In the genomic region with DNA sequence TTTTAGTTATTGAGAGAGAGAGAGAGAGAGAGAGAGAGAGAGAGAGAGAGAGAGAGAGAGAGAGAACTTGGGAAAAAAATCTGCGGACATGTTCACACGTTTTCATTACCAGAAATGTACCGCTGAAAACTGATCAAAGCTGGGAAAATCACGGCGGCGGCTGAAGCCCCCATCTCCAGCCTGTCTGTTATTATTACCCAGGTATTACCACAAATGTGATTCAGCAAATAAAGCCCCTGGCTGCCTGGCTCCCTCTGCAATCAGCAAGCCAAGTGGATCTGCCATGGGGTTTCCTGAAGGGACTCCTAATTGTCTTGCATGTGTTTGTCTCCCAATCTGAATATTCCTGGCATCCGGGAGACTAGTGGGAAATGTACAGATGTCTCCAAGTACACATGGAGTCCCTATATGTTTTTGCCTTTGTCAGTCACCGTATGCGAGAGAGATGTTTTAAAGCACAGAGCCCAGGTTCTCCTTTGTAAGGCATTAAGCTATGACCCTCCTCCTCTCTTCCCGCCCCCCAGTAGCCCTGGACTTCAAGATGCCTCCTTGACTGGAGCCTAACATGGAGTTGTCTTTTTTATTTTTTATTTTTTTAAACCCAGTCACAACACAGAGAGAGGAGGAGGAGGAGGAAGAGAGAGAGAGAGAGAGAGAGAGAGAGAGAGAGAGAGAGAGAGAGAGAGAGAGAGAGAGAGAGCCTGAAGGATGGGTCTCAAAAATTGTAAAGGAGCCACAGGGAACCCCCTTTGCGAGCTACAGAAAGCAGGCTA, we compare ENCODE assay signal across 10 mouse cellular contexts. TPM values are rescaled to one million over a fixed set of nuclear protein-coding genes. Genes with fewer than 3 reads are reported as not detected.
DNase-seq lines count a peak whose midpoint lies in the region; ATAC-seq and TF ChIP-seq lines count a peak whose summit lies in the region.
"Had no signal": no experiment of that assay in that cellular context is flagged by ENCODE, and none has a peak within 500 bp of the region (broad histone marks: within the 10 kb centered on the region; RNA-seq: fewer than 3 reads in every experiment).

Gene Zfhx3 (plus strand): TSS at position 723 of the 773 bp plus-strand sequence.

- TF ChIP-seq CTCF in lung, embryonic 14.5 days (IDR thresholded peaks at IDR 0.05; ENCODE audit: low read depth): no peak
- no peak for TF ChIP-seq CTCF in intestine, postnatal 0 days (IDR thresholded peaks at IDR 0.05; ENCODE audit: low read depth)
- no peak for TF ChIP-seq CTCF in stomach, postnatal 0 days (IDR thresholded peaks at IDR 0.05; ENCODE audit: low read depth)

- H3K27me3 ChIP-seq in lung, embryonic 14.5 days (ENCODE audit: insufficient read depth, low read length): peaks cover 12% of the 10 kb centered on the region; the same call in 1 of the 2 replicates
- peaks cover 19% of the 10 kb centered on the region for H3K27me3 ChIP-seq in forebrain, embryonic 13.5 days
- peaks cover 30% of the 10 kb centered on the region; the same call in 1 of the 2 replicates for H3K27me3 ChIP-seq in intestine, postnatal 0 days (replicated peaks; ENCODE audit: control insufficient read depth, insufficient read depth, low read length)
- H3K27me3 ChIP-seq in stomach, postnatal 0 days (ENCODE audit: control insufficient read depth, insufficient read depth, low read length): no peaks in the 10 kb centered on the region

- H3K36me3 ChIP-seq in lung, embryonic 14.5 days (ENCODE audit: insufficient read depth): no peaks in the 10 kb centered on the region
- H3K36me3 ChIP-seq in forebrain, embryonic 13.5 days (ENCODE audit: poor library complexity, severe bottlenecking): no peaks in the 10 kb centered on the region
- no peaks in the 10 kb centered on the region for H3K36me3 ChIP-seq in intestine, postnatal 0 days (ENCODE audit: control insufficient read depth, insufficient read depth)
- no peaks in the 10 kb centered on the region for H3K36me3 ChIP-seq in stomach, postnatal 0 days (ENCODE audit: control insufficient read depth, insufficient read depth, low read length)

- no peak for DNase-seq in lung, embryonic 14.5 days
- no peak for DNase-seq in lung, postnatal 36 days
- no peak for DNase-seq in stomach, postnatal 0 days (ENCODE audit: low spot score)
- DNase-seq in B cell, adult 2 months: no peak
- DNase-seq in layer of hippocampus, postnatal 10 days (ENCODE audit: low spot score in 2 of 2): no peak
- no peak for DNase-seq in thymus, postnatal 36 days
- DNase-seq: lung, adult 18-20 months had no signal

- H3K4me1 ChIP-seq in lung, embryonic 14.5 days (ENCODE audit: insufficient read depth): peaks cover 8% of the 10 kb centered on the region; the same call in 1 of the 2 replicates
- peaks cover 53% of the 10 kb centered on the region for H3K4me1 ChIP-seq in forebrain, embryonic 13.5 days
- H3K4me1 ChIP-seq in intestine, postnatal 0 days (replicated peaks; ENCODE audit: control insufficient read depth, insufficient read depth, low read length): 0 out of 2 replicates have a peak, but pooled peaks cover 5% of the 10 kb centered on the region
- H3K4me1 ChIP-seq in stomach, postnatal 0 days (replicated peaks; ENCODE audit: control insufficient read depth, insufficient read depth): no peaks in the 10 kb centered on the region

- peak within 1 kb of the TSS; percentile 14 for H3K4me3 ChIP-seq in lung, embryonic 14.5 days (ENCODE audit: low read depth, low read length)
- H3K4me3 ChIP-seq in forebrain, embryonic 13.5 days: peak within 1 kb of the TSS; percentile 16
- H3K4me3 ChIP-seq in intestine, postnatal 0 days (ENCODE audit: low read depth, low read length): no peak within 1 kb of the TSS
- peak within 1 kb of the TSS; percentile 8; the same call in 1 of the 2 replicates for H3K4me3 ChIP-seq in stomach, postnatal 0 days (ENCODE audit: low read depth, low read length)
- H3K4me3 ChIP-seq: erythroblast, embryonic 14.5 days had no signal

- no peak within 1 kb of the TSS for H3K27ac ChIP-seq in lung, embryonic 14.5 days (ENCODE audit: low read depth)
- H3K27ac ChIP-seq in forebrain, embryonic 13.5 days: peak within 1 kb of the TSS; percentile 81
- H3K27ac ChIP-seq in intestine, postnatal 0 days (ENCODE audit: low read depth, low read length): no peak within 1 kb of the TSS
- no peak within 1 kb of the TSS for H3K27ac ChIP-seq in stomach, postnatal 0 days (replicated peaks)

- H3K9me3 ChIP-seq in lung, embryonic 14.5 days (ENCODE audit: low read depth, low read length): no peaks in the 10 kb centered on the region
- H3K9me3 ChIP-seq in forebrain, embryonic 13.5 days (replicated peaks): no peaks in the 10 kb centered on the region
- no peaks in the 10 kb centered on the region for H3K9me3 ChIP-seq in intestine, postnatal 0 days (ENCODE audit: control insufficient read depth)
- H3K9me3 ChIP-seq in stomach, postnatal 0 days (ENCODE audit: control insufficient read depth, low read length): no peaks in the 10 kb centered on the region

- WGBS in lung, embryonic 14.5 days: 14% methylated on average over 11 of the region's 11 CpGs
- 13% methylated on average over 11 of the region's 11 CpGs for WGBS in forebrain, embryonic 13.5 days
- WGBS in intestine, postnatal 0 days: 24% methylated on average over 11 of the region's 11 CpGs
- WGBS in stomach, postnatal 0 days: 21% methylated on average over 11 of the region's 11 CpGs

- no peak for ATAC-seq in lung, embryonic 14.5 days (ENCODE audit: insufficient read depth)
- 0 out of 2 replicates have a peak, but pooled peaks have one; percentile 17 for ATAC-seq in forebrain, embryonic 13.5 days
- no peak for ATAC-seq in intestine, postnatal 0 days
- no peak for ATAC-seq in stomach, postnatal 0 days (ENCODE audit: low FRiP score, low TSS enrichment)

- no peak within 1 kb of the TSS for H3K9ac ChIP-seq in lung, embryonic 14.5 days
- H3K9ac ChIP-seq in forebrain, embryonic 13.5 days: peak within 1 kb of the TSS; percentile 30
- H3K9ac ChIP-seq in intestine, postnatal 0 days (ENCODE audit: low read depth, low read length): no peak within 1 kb of the TSS
- no peak within 1 kb of the TSS for H3K9ac ChIP-seq in stomach, postnatal 0 days (ENCODE audit: low read length)

- no peak for TF ChIP-seq EP300 in stomach, postnatal 0 days (optimal IDR thresholded peaks at IDR 0.05)

- H3K4me2 ChIP-seq in lung, embryonic 14.5 days: peak within 1 kb of the TSS; percentile 74
- peak within 1 kb of the TSS; percentile 55 for H3K4me2 ChIP-seq in forebrain, embryonic 13.5 days
- peak within 1 kb of the TSS; percentile 30; the same call in 1 of the 2 replicates for H3K4me2 ChIP-seq in intestine, postnatal 0 days (replicated peaks; ENCODE audit: low read depth)
- peak within 1 kb of the TSS; percentile 40 for H3K4me2 ChIP-seq in stomach, postnatal 0 days (replicated peaks; ENCODE audit: low read depth)

RNA-seq across cellular contexts. Expression of gene Zfhx3, which starts in this region (rescaled TPM):
- polyA plus RNA-seq in lung, embryonic 14.5 days (2014; fragmentation: Nextera tagmentation; extraction: Ambion mirVana): 18.6 and 19.8 TPM in 2 replicates
- polyA plus RNA-seq in forebrain, embryonic 13.5 days (2015; fragmentation: Nextera tagmentation; extraction: Ambion mirVana): 21.7 and 22.4 TPM in 2 replicates
- polyA plus RNA-seq in intestine, postnatal 0 days (2015; fragmentation: Nextera tagmentation; extraction: Ambion mirVana): 2.4 and 3.3 TPM in 2 replicates
- 4.1 and 4.6 TPM in 2 replicates for polyA plus RNA-seq in stomach, postnatal 0 days (2015; fragmentation: Nextera tagmentation; extraction: Ambion mirVana)
- total RNA-seq in layer of hippocampus, postnatal 10 days (2021): 1 to 10 TPM; 3.9 to 4.7 TPM
